Mouse (Mus musculus): ENCODE measurements around the gene Naa35. TPM values are rescaled to one million over a fixed set of nuclear protein-coding genes. Genes with fewer than 3 reads are reported as not detected.

The Naa35 gene
- polyA plus RNA-seq, 1 experiment: 57.0 TPM

GRCm38 (mm10) chr13:59603096-59603495, 18.0 kb downstream of the Naa35 start:
- no peak overlapping the region for H3K4me3 ChIP-seq (ENCODE audit: insufficient read depth, low read depth, low read length)
- H3K27ac ChIP-seq (replicated peaks; ENCODE audit: low read depth, low read length): no peak overlapping the region
- H3K4me1 ChIP-seq (ENCODE audit: control insufficient read depth, insufficient read depth, insufficient read length, low read length): no peaks in the 10 kb centered on the region

DNA sequence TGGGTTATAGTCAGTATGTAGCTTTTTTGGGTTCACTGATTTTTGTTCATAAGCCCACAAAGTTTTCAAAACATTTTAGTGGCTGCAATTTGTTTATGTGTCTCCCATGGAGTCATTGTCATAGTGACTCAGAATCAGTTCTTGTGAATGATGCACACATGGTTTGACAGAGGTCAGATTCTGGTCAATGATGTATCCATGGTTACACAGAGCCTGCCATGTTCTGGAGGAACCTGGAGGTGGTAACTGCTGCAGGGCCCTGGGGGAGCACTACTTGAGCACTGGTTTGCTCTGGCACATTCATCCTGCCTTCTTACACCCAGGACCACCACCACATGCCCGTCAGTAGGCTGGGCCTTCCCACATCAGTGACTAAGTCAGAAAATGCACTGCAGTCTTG, 19.5 kb downstream of the Naa35 start:
- Histone ChIP-seq H3K4me3 (ENCODE audit: insufficient read depth, low read depth, low read length) (no peak overlapping the region), H3K4me1 (ENCODE audit: control insufficient read depth, insufficient read depth, insufficient read length, low read length) (no peaks in the 10 kb centered on the region)

GRCm38 (mm10) chr13:59605221-59605922, 20.3 kb downstream of the Naa35 start:
- H3K4me3 ChIP-seq (ENCODE audit: insufficient read depth, low read depth, low read length): no peak overlapping the region
- no peaks in the 10 kb centered on the region for H3K4me1 ChIP-seq (ENCODE audit: control insufficient read depth, insufficient read depth, insufficient read length, low read length)
- H3K27ac ChIP-seq (replicated peaks; ENCODE audit: low read depth, low read length): no peak overlapping the region

More for the DNA sequence above, 19.5 kb downstream of the Naa35 start:
- H3K27ac ChIP-seq (replicated peaks; ENCODE audit: low read depth, low read length): no peak overlapping the region

DNA sequence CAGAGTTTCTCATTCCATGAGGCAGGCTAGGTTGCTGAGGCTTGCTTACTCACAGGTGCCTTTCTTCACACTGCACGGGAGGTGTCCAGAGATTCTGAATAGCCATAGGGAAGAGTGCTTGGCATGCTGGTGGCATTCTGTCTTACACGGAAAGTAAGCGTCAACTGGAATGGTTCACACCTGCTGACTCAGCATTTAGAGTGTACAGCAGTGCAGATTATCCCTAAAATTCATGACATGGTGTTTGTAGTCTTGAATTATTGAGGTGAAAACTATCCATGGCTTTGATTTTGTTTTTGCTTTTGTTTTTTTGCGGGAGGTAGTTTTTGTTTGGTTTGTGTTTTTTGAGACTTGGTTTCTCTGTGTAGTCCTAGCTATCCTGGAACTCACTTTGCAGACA, 24.8 kb downstream of the Naa35 start:
- Histone ChIP-seq H3K4me1 (ENCODE audit: control insufficient read depth, insufficient read depth, insufficient read length, low read length) (no peaks in the 10 kb centered on the region), H3K27ac (replicated peaks; ENCODE audit: low read depth, low read length) (no peak overlapping the region), H3K4me3 (ENCODE audit: insufficient read depth, low read depth, low read length) (no peak overlapping the region)

- H3K27ac ChIP-seq (replicated peaks; ENCODE audit: low read depth, low read length): no peak overlapping the region
Measured at GRCm38 (mm10) chr13:59610437-59610836, 25.4 kb downstream of the Naa35 start.

DNA sequence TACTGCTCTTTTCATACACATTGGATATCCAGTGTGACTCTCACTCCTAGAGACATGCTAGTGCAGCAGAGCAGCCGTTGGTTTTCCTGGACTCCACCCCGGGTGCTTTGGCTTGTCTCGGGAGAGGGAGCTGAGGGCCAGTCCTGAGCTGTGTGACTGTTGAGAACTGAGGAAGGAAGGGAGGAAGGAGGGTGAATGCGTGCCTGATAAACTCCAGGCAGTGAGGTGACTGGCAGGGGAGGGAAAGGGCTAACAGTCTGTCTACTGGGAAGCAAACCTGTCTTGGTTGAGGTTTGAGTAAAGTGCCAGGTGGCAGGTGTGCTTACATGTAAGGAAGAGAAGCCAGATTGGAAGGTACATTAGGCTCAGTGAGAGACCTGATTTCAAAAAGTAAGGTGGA, 28.8 kb downstream of the Naa35 start:
- H3K27ac ChIP-seq (replicated peaks; ENCODE audit: low read depth, low read length): no peak overlapping the region
- H3K4me1 ChIP-seq (ENCODE audit: control insufficient read depth, insufficient read depth, insufficient read length, low read length): no peaks in the 10 kb centered on the region
- no peak overlapping the region for H3K4me3 ChIP-seq (ENCODE audit: insufficient read depth, low read depth, low read length)

More at GRCm38 (mm10) chr13:59610437-59610836, 25.4 kb downstream of the Naa35 start:
- Histone ChIP-seq H3K4me1 (ENCODE audit: control insufficient read depth, insufficient read depth, insufficient read length, low read length) (no peaks in the 10 kb centered on the region), H3K4me3 (ENCODE audit: insufficient read depth, low read depth, low read length) (no peak overlapping the region)

GRCm38 (mm10) chr13:59615152-59615551, 30.1 kb downstream of the Naa35 start:
- no peak overlapping the region for H3K4me3 ChIP-seq (ENCODE audit: insufficient read depth, low read depth, low read length)
- H3K4me1 ChIP-seq (ENCODE audit: control insufficient read depth, insufficient read depth, insufficient read length, low read length): no peaks in the 10 kb centered on the region
- no peak overlapping the region for H3K27ac ChIP-seq (replicated peaks; ENCODE audit: low read depth, low read length)

- H3K27ac ChIP-seq (replicated peaks; ENCODE audit: low read depth, low read length): no peak overlapping the region
- no peak overlapping the region for H3K4me3 ChIP-seq (ENCODE audit: insufficient read depth, low read depth, low read length)
- H3K4me1 ChIP-seq (ENCODE audit: control insufficient read depth, insufficient read depth, insufficient read length, low read length): no peaks in the 10 kb centered on the region
Measured at GRCm38 (mm10) chr13:59615554-59615953, 30.5 kb downstream of the Naa35 start.

- H3K4me3 ChIP-seq (ENCODE audit: insufficient read depth, low read depth, low read length): no peak overlapping the region
- H3K4me1 ChIP-seq (ENCODE audit: control insufficient read depth, insufficient read depth, insufficient read length, low read length): no peaks in the 10 kb centered on the region
- H3K27ac ChIP-seq (replicated peaks; ENCODE audit: low read depth, low read length): no peak overlapping the region
Measured at GRCm38 (mm10) chr13:59618463-59618862, 33.4 kb downstream of the Naa35 start.

DNA sequence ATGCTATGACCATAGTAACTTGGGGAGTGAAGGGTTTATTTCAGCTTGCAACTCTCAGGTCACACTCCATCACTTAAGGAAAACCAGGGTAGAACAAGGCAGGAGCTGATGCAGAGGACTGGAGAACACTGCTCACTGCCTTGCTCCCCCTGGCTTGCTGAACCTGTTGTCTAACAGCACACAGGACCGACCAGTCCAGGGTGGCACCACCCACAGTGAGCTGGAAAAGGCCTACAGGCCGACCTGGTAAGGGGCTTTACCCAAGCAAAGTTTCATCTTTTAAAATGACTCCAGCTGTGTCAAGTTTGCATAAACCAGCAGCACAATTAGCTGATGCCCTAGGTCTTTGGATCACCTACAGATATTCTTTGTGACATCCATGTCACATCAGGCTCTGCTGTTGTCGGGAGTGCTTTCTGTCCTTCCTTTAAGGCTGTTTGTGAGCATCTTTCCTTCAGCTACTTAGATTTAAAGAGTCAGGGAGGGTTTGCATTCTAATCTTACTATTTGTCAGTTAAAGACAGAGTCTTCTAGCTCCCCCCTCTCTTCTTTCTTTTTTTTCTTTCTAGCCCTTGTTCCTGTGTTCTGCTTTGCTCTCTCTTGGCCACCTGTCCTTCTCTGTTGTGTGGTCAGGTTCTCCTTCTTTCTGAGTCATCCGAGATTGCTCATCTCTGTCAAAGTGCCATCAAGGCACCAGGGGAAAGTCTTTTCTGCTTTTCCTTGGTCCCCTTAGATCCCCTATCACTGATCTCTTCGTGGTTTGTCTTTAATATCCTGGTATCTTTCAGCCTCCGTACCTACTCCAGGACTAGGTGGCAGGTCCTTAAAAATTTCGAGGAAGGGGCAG, 36.8 kb downstream of the Naa35 start:
- Histone ChIP-seq H3K4me3 (ENCODE audit: insufficient read depth, low read depth, low read length) (no peak overlapping the region), H3K4me1 (ENCODE audit: control insufficient read depth, insufficient read depth, insufficient read length, low read length) (no peaks in the 10 kb centered on the region), H3K27ac (replicated peaks; ENCODE audit: low read depth, low read length) (no peak overlapping the region)

- Histone ChIP-seq H3K4me3 (ENCODE audit: insufficient read depth, low read depth, low read length) (no peak overlapping the region), H3K27ac (replicated peaks; ENCODE audit: low read depth, low read length) (no peak overlapping the region), H3K4me1 (ENCODE audit: control insufficient read depth, insufficient read depth, insufficient read length, low read length) (no peaks in the 10 kb centered on the region)
Measured at GRCm38 (mm10) chr13:59624389-59624788, 39.3 kb downstream of the Naa35 start.

DNA sequence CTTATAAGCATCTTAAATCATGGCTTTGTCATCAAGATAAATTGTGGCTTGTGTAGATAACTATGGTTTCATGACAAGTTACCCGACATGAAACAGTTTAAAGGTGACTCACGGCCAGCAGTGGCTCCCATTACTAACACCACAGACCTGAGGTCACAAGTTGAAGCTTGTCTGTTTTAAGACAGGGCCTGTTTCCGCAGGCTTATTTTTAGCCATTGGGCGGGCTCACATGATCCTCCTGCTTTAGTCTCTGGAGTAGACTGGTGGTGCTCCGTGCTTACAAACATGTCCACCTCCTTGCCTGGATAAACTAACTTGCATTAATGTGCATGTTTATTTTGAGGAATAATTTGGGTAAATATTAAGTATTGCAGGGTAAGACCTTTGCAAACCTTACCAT, 39.8 kb downstream of the Naa35 start:
- H3K4me3 ChIP-seq (ENCODE audit: insufficient read depth, low read depth, low read length): no peak overlapping the region
- H3K4me1 ChIP-seq (ENCODE audit: control insufficient read depth, insufficient read depth, insufficient read length, low read length): no peaks in the 10 kb centered on the region
- H3K27ac ChIP-seq (replicated peaks; ENCODE audit: low read depth, low read length): no peak overlapping the region

DNA sequence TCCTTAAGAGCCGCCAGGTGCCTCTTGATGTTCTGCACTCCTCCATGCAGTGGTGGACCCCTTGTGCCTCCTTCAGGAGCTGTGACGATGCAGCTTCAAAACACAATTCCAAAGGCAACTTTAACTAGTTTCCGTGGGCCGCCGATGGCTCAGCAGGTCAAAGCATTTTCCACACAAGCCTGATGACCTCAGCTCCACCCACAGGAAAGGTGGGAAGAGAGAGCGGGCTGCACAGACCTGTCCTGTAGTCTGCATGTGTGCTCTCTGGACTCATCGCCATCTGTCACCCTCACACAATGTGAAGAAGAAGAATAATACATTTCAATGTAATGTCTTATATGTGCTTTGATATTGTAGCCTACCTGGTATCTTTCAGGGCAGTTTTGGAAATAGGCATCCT, 41.7 kb downstream of the Naa35 start:
- no peak overlapping the region for H3K27ac ChIP-seq (replicated peaks; ENCODE audit: low read depth, low read length)
- no peaks in the 10 kb centered on the region for H3K4me1 ChIP-seq (ENCODE audit: control insufficient read depth, insufficient read depth, insufficient read length, low read length)

GRCm38 (mm10) chr13:59634637-59635036, 49.6 kb downstream of the Naa35 start:
- Histone ChIP-seq H3K4me1 (ENCODE audit: control insufficient read depth, insufficient read depth, insufficient read length, low read length) (no peaks in the 10 kb centered on the region), H3K4me3 (ENCODE audit: insufficient read depth, low read depth, low read length) (no peak overlapping the region), H3K27ac (replicated peaks; ENCODE audit: low read depth, low read length) (no peak overlapping the region)

More for the DNA sequence above, 41.7 kb downstream of the Naa35 start:
- no peak overlapping the region for H3K4me3 ChIP-seq (ENCODE audit: insufficient read depth, low read depth, low read length)

DNA sequence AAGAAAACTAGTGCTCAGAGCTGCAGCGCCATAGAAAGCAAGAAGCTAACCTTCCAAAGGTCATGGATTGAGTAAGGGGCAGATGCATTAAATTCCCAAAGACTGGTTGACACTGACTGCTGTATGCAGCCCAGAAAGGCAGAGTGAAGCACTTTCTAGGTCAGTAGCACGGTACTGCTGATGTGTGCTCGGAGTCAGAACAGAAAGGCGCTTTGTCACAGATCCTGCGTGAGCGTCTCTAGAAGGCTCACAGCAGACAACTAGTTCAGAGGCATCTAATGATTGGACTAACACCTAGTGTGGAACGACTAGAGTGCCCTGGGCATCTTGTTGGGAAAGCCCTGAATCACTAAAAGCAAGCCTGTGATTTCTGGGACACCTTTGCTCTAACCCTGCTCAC, 52.7 kb downstream of the Naa35 start:
- H3K4me3 ChIP-seq (ENCODE audit: insufficient read depth, low read depth, low read length): no peak overlapping the region
- H3K27ac ChIP-seq (replicated peaks; ENCODE audit: low read depth, low read length): no peak overlapping the region
- H3K4me1 ChIP-seq (ENCODE audit: control insufficient read depth, insufficient read depth, insufficient read length, low read length): no peaks in the 10 kb centered on the region
